Mouse (Mus musculus) ES-E14 (cell line): ENCODE data around the gene Ncam1.

ENCODE experiments used
- CHD2 ChIP-seq: IDR thresholded peaks from 2 replicates; pipeline ENCODE4 v1.6.1; 2014; ENCODE audit warnings: mild to moderate bottlenecking, low read depth, low read length, inconsistent platforms
- HCFC1 ChIP-seq: IDR thresholded peaks from 2 replicates; pipeline ENCODE4 v1.6.1; 2012; ENCODE audit warnings: low read length, inconsistent platforms, borderline replicate concordance; ENCODE audit not compliant: insufficient read depth
- MAFK ChIP-seq: IDR thresholded peaks from 2 replicates; pipeline ENCODE4 v1.6.1; 2014; ENCODE audit warnings: mild to moderate bottlenecking, low read depth, low read length, inconsistent platforms; ENCODE audit not compliant: insufficient read depth
- ZC3H11A ChIP-seq: IDR thresholded peaks from 2 replicates; pipeline ENCODE4 v1.6.1; 2012; ENCODE audit warnings: low read depth, mild to moderate bottlenecking, inconsistent platforms, low read length, borderline replicate concordance

GRCm38 (mm10) chr9:49722765-49723164, 76.0 kb downstream of the Ncam1 start:
- TF ChIP-seq HCFC1 (no peak), CHD2 (no peak), MAFK (no peak), ZC3H11A (no peak)
